Mouse (Mus musculus): ENCODE measurements around the gene B3gnt6. TPM values are rescaled to one million over a fixed set of nuclear protein-coding genes. Genes with fewer than 3 reads are reported as not detected.
A peak's percentile ranks its signal among the peaks of the same experiment; 100 is the strongest.
"Not testable (repeated sequence)": the region's sequence is repeated elsewhere in the genome, so short reads cannot be mapped to it uniquely, and the experiment has no call there.

The B3gnt6 gene
- polyA plus RNA-seq, 1 experiment from 2014 or later: 0.05 TPM

- WGBS: 15% methylated on average over 3 of the region's 3 CpGs
- Histone ChIP-seq H3K9me3 (no peaks in the 10 kb centered on the region), H3K27me3 (replicated peaks) (peaks cover 21% of the 10 kb centered on the region), H3K4me1 (replicated peaks) (peaks cover 17% of the 10 kb centered on the region), H3K4me2 (replicated peaks) (no peak overlapping the region), H3K27ac (no peak overlapping the region), H3K4me3 (replicated peaks) (no peak overlapping the region), H3K36me3 (no peaks in the 10 kb centered on the region), H3K9ac (no peak overlapping the region)
- ATAC-seq: no peak
These were observed 9.5 kb downstream of the B3gnt6 start for GRCm38 (mm10) chr7:98189745-98190144.

GRCm38 (mm10) chr7:98188680-98189079 lies 10.6 kb downstream of the B3gnt6 start:
- no peak overlapping the region for H3K4me2 ChIP-seq (replicated peaks)

GRCm38 (mm10) chr7:98188238-98188637 lies 11.0 kb downstream of the B3gnt6 start:
- H3K27ac ChIP-seq: no peak overlapping the region
- 91% methylated on average over 2 of the region's 2 CpGs for WGBS
- no peak overlapping the region for H3K4me2 ChIP-seq (replicated peaks)
- no peak overlapping the region for H3K9ac ChIP-seq
- peaks cover 6% of the 10 kb centered on the region for H3K27me3 ChIP-seq (replicated peaks)
- H3K36me3 ChIP-seq: no peaks in the 10 kb centered on the region
- H3K9me3 ChIP-seq: no peaks in the 10 kb centered on the region
- no peak overlapping the region for H3K4me3 ChIP-seq (replicated peaks)
- H3K4me1 ChIP-seq (replicated peaks): peaks cover 3% of the 10 kb centered on the region
- no peak for ATAC-seq

More at GRCm38 (mm10) chr7:98188680-98189079, 10.6 kb downstream of the B3gnt6 start:
- H3K27me3 ChIP-seq (replicated peaks): peaks cover 10% of the 10 kb centered on the region
- H3K4me3 ChIP-seq (replicated peaks): no peak overlapping the region
- no peaks in the 10 kb centered on the region for H3K9me3 ChIP-seq
- H3K36me3 ChIP-seq: no peaks in the 10 kb centered on the region
- ATAC-seq: no peak
- H3K4me1 ChIP-seq (replicated peaks): peaks cover 8% of the 10 kb centered on the region
- H3K27ac ChIP-seq: no peak overlapping the region
- H3K9ac ChIP-seq: no peak overlapping the region
- 86% methylated on average over 2 of the region's 2 CpGs for WGBS

- H3K4me2 ChIP-seq (replicated peaks); H3K36me3 ChIP-seq; H3K4me1 ChIP-seq (replicated peaks); H3K9me3 ChIP-seq; H3K27ac ChIP-seq; H3K27me3 ChIP-seq (replicated peaks); H3K9ac ChIP-seq; ATAC-seq; H3K4me3 ChIP-seq (replicated peaks): not testable (repeated sequence)
- 84% methylated on average over 3 of the region's 3 CpGs for WGBS
These were observed 11.9 kb downstream of the B3gnt6 start for GRCm38 (mm10) chr7:98187332-98187731.

GRCm38 (mm10) chr7:98186637-98187036 lies 12.6 kb downstream of the B3gnt6 start:
- Histone ChIP-seq H3K4me3 (replicated peaks) (no peak overlapping the region), H3K36me3 (no peaks in the 10 kb centered on the region), H3K27me3 (replicated peaks) (no peaks in the 10 kb centered on the region; the same call in 1 of the 2 replicates), H3K27ac (no peak overlapping the region), H3K4me1 (replicated peaks) (no peaks in the 10 kb centered on the region), H3K9me3 (no peaks in the 10 kb centered on the region), H3K9ac (no peak overlapping the region), H3K4me2 (replicated peaks) (no peak overlapping the region)
- WGBS: 78% methylated on average over 8 of the region's 8 CpGs
- no peak for ATAC-seq

- Histone ChIP-seq H3K9ac (no peak overlapping the region), H3K4me3 (replicated peaks) (no peak overlapping the region), H3K36me3 (no peaks in the 10 kb centered on the region), H3K27ac (no peak overlapping the region), H3K9me3 (no peaks in the 10 kb centered on the region), H3K27me3 (replicated peaks) (no peaks in the 10 kb centered on the region), H3K4me2 (replicated peaks) (no peak overlapping the region), H3K4me1 (replicated peaks) (no peaks in the 10 kb centered on the region)
- no peak for ATAC-seq
- 80% methylated on average over 6 of the region's 6 CpGs for WGBS
These were observed 14.0 kb downstream of the B3gnt6 start for GRCm38 (mm10) chr7:98185326-98185725.

GRCm38 (mm10) chr7:98178560-98179231 lies 20.6 kb downstream of the B3gnt6 start:
- H3K27ac ChIP-seq: peak overlapping the region; percentile 75
- peak overlapping the region; percentile 87 for H3K4me2 ChIP-seq (replicated peaks)
- H3K36me3 ChIP-seq: no peaks in the 10 kb centered on the region
- ATAC-seq: peak; percentile 37
- H3K9ac ChIP-seq: peak overlapping the region; percentile 38; the same call in 1 of the 2 replicates
- peak overlapping the region; percentile 94 for H3K4me3 ChIP-seq (replicated peaks)
- no peaks in the 10 kb centered on the region for H3K9me3 ChIP-seq
- peaks cover 25% of the 10 kb centered on the region for H3K4me1 ChIP-seq (replicated peaks)
- 71% methylated on average over 5 of the region's 5 CpGs for WGBS
- no peaks in the 10 kb centered on the region for H3K27me3 ChIP-seq (replicated peaks)

- Histone ChIP-seq H3K4me1 (replicated peaks) (peaks cover 25% of the 10 kb centered on the region), H3K4me3 (replicated peaks) (peak within 1 kb of the TSS; percentile 94), H3K9ac (peak within 1 kb of the TSS; percentile 71), H3K9me3 (no peaks in the 10 kb centered on the region), H3K27me3 (replicated peaks) (no peaks in the 10 kb centered on the region), H3K4me2 (replicated peaks) (peak within 1 kb of the TSS; percentile 87), H3K36me3 (no peaks in the 10 kb centered on the region), H3K27ac (peak within 1 kb of the TSS; percentile 75)
- peak; percentile 91 for ATAC-seq
- WGBS: 1% methylated on average over 39 of the region's 44 CpGs
These were observed 21.2 kb downstream of the B3gnt6 start, which contains the start of gene Capn5 for GRCm38 (mm10) chr7:98177929-98178559. Capn5 (minus strand) TSS chr7:98178274.

GRCm38 (mm10) chr7:98177566-98177928 lies 21.7 kb downstream of the B3gnt6 start:
- Histone ChIP-seq H3K4me2 (replicated peaks) (peak overlapping the region; percentile 87), H3K36me3 (no peaks in the 10 kb centered on the region), H3K4me3 (replicated peaks) (peak overlapping the region; percentile 94), H3K9me3 (no peaks in the 10 kb centered on the region), H3K9ac (peak overlapping the region; percentile 71), H3K4me1 (replicated peaks) (peaks cover 25% of the 10 kb centered on the region), H3K27me3 (replicated peaks) (no peaks in the 10 kb centered on the region), H3K27ac (peak overlapping the region; percentile 68)
- 5% methylated on average over 9 of the region's 9 CpGs for WGBS
- ATAC-seq: no peak

- Histone ChIP-seq H3K4me2 (replicated peaks) (peak overlapping the region; percentile 87), H3K27ac (no peak overlapping the region), H3K9ac (no peak overlapping the region), H3K4me3 (replicated peaks) (peak overlapping the region; percentile 94), H3K4me1 (replicated peaks) (peaks cover 25% of the 10 kb centered on the region), H3K36me3 (no peaks in the 10 kb centered on the region), H3K9me3 (no peaks in the 10 kb centered on the region), H3K27me3 (replicated peaks) (no peaks in the 10 kb centered on the region)
- ATAC-seq: 0 out of 2 replicates have a peak, but pooled peaks have one; percentile 2
- WGBS: 46% methylated on average over 2 of the region's 2 CpGs
These were observed 22.2 kb downstream of the B3gnt6 start for GRCm38 (mm10) chr7:98177071-98177485.

GRCm38 (mm10) chr7:98176322-98177070 lies 22.8 kb downstream of the B3gnt6 start:
- H3K27ac ChIP-seq: no peak overlapping the region
- H3K4me2 ChIP-seq (replicated peaks): peak overlapping the region; percentile 87
- no peak overlapping the region for H3K9ac ChIP-seq
- H3K36me3 ChIP-seq: no peaks in the 10 kb centered on the region
- H3K4me3 ChIP-seq (replicated peaks): peak overlapping the region; percentile 94; the same call in 1 of the 2 replicates
- H3K4me1 ChIP-seq (replicated peaks): peaks cover 27% of the 10 kb centered on the region
- WGBS: 65% methylated on average over 8 of the region's 8 CpGs
- H3K9me3 ChIP-seq: no peaks in the 10 kb centered on the region
- no peak for ATAC-seq
- no peaks in the 10 kb centered on the region for H3K27me3 ChIP-seq (replicated peaks)

Data from intestine, embryonic 15.5 days (tissue).